In genomic region chr3:51963891-51964593, GRCm38 (mm10) we compare ENCODE assay signal across 9 mouse cellular contexts.
DNase-seq lines count a peak whose midpoint lies in the region; ATAC-seq and TF ChIP-seq lines count a peak whose summit lies in the region.
"Had no signal": no experiment of that assay in that cellular context is flagged by ENCODE, and none has a peak within 500 bp of the region (broad histone marks: within the 10 kb centered on the region; RNA-seq: fewer than 3 reads in every experiment).

No protein-coding gene starts in this region.

- ATAC-seq in hindbrain, embryonic 11.5 days (ENCODE audit: low FRiP score): peak; percentile 86
- peak; percentile 88 for ATAC-seq in midbrain, embryonic 15.5 days (replicated peaks)

- peaks cover 33% of the 10 kb centered on the region for H3K4me1 ChIP-seq in heart, embryonic 10.5 days
- H3K4me1 ChIP-seq in hindbrain, embryonic 11.5 days (replicated peaks; ENCODE audit: control insufficient read depth, insufficient read depth, low read length): peaks cover 3% of the 10 kb centered on the region
- peaks cover 37% of the 10 kb centered on the region for H3K4me1 ChIP-seq in midbrain, embryonic 15.5 days

- peak overlapping the region; percentile 80 for H3K27ac ChIP-seq in heart, embryonic 10.5 days
- peak overlapping the region; percentile 82 for H3K27ac ChIP-seq in hindbrain, embryonic 11.5 days (ENCODE audit: low read depth, low read length)
- H3K27ac ChIP-seq in midbrain, embryonic 15.5 days: peak overlapping the region; percentile 89
- H3K27ac ChIP-seq: macrophage had no signal

- H3K9ac ChIP-seq in hindbrain, embryonic 11.5 days (ENCODE audit: low read depth, low read length): peak overlapping the region; percentile 43
- H3K9ac ChIP-seq in midbrain, embryonic 15.5 days: peak overlapping the region; percentile 22

- no peaks in the 10 kb centered on the region for H3K36me3 ChIP-seq in heart, embryonic 10.5 days
- no peaks in the 10 kb centered on the region for H3K36me3 ChIP-seq in hindbrain, embryonic 11.5 days (ENCODE audit: control insufficient read depth, insufficient read depth, low read length)
- H3K36me3 ChIP-seq in midbrain, embryonic 15.5 days (replicated peaks): no peaks in the 10 kb centered on the region

- 23% methylated on average over 4 of the region's 4 CpGs for WGBS in heart, embryonic 10.5 days
- WGBS in hindbrain, embryonic 11.5 days: 21% methylated on average over 4 of the region's 4 CpGs
- 4% methylated on average over 4 of the region's 4 CpGs for WGBS in midbrain, embryonic 15.5 days

- no peak for TF ChIP-seq CTCF in brain, embryonic 14.5 days (IDR thresholded peaks at IDR 0.05; ENCODE audit: borderline replicate concordance, extremely low read depth, insufficient read depth, insufficient read length)

- TF ChIP-seq POLR2A in brain, embryonic 14.5 days (IDR thresholded peaks at IDR 0.05; ENCODE audit: borderline replicate concordance, extremely low read depth, insufficient read depth, insufficient read length, poor library complexity, severe bottlenecking): no peak

- H3K27me3 ChIP-seq in heart, embryonic 10.5 days (ENCODE audit: insufficient read depth, poor library complexity, severe bottlenecking): no peaks in the 10 kb centered on the region
- H3K27me3 ChIP-seq in hindbrain, embryonic 11.5 days (ENCODE audit: control insufficient read depth, insufficient read depth, low read length): no peaks in the 10 kb centered on the region
- no peaks in the 10 kb centered on the region for H3K27me3 ChIP-seq in midbrain, embryonic 15.5 days (replicated peaks)

- H3K4me2 ChIP-seq in hindbrain, embryonic 11.5 days (replicated peaks; ENCODE audit: low read depth, low read length): no peak overlapping the region
- peak overlapping the region; percentile 34 for H3K4me2 ChIP-seq in midbrain, embryonic 15.5 days

- no peak for DNase-seq in heart, embryonic 10.5 days (ENCODE audit: low spot score)
- no peak for DNase-seq in heart, adult 11 months
- DNase-seq in brain, embryonic 14.5 days (ENCODE audit: low read depth): peak; percentile 79
- peak; percentile 50 for DNase-seq in hindbrain, embryonic 11.5 days (ENCODE audit: low spot score)
- no peak for DNase-seq in cerebellum, adult 8-10 months
- no peak for DNase-seq in adrenal gland, postnatal 4 days (ENCODE audit: low spot score in 2 of 2)
- no peak for DNase-seq in spleen, postnatal 14 days (ENCODE audit: low spot score in 2 of 2)

- H3K4me3 ChIP-seq in heart, embryonic 10.5 days: 0 out of 2 replicates have a peak overlapping the region, but pooled peaks have one; percentile 8
- no peak overlapping the region for H3K4me3 ChIP-seq in hindbrain, embryonic 11.5 days (ENCODE audit: low read depth, low read length)
- no peak overlapping the region for H3K4me3 ChIP-seq in midbrain, embryonic 15.5 days

- no peaks in the 10 kb centered on the region for H3K9me3 ChIP-seq in heart, embryonic 10.5 days
- no peaks in the 10 kb centered on the region for H3K9me3 ChIP-seq in hindbrain, embryonic 11.5 days (ENCODE audit: control insufficient read depth, low read length)
- H3K9me3 ChIP-seq in midbrain, embryonic 15.5 days: no peaks in the 10 kb centered on the region

Comparison
In these comparisons a context has a peak if more than half of its experiments do, and no peak if none do; other contexts are left out.
1. DNase-seq: peak in brain, embryonic 14.5 days (single experiment) and hindbrain, embryonic 11.5 days (single experiment); none in heart, embryonic 10.5 days (single experiment), heart, adult 11 months (single experiment), cerebellum, adult 8-10 months (single experiment), adrenal gland, postnatal 4 days (0 of 2) and spleen, postnatal 14 days (0 of 2).
2. Peak in every context shown above with its lines, with median percentiles within 50 percentile points of each other: H3K27ac ChIP-seq.